Mouse (Mus musculus): ENCODE data around the gene Mrfap1. TPM values are rescaled to one million over a fixed set of nuclear protein-coding genes. Genes with fewer than 3 reads are reported as not detected.
A peak's percentile ranks its signal among the peaks of the same experiment; 100 is the strongest.

The Mrfap1 gene
- polyA plus RNA-seq, 1 experiment from 2014 or later = 481 TPM

GRCm38 (mm10) chr5:36829913-36830879 is 33.6 kb upstream of the Mrfap1 start, which contains the start of gene Man2b2:
Gene Man2b2, minus strand, starts transcription at chr5:36830653.
- WGBS = 2% methylated on average over 45 of the region's 46 CpGs
- no peak within 1 kb of the TSS for H3K27ac ChIP-seq (ENCODE audit: low read depth)
- peak; percentile 98 for DNase-seq (ENCODE audit: low spot score)

GRCm38 (mm10) chr5:36829098-36829497 is 32.5 kb upstream of the Mrfap1 start:
- Histone ChIP-seq H3K36me3 (ENCODE audit: control insufficient read depth, insufficient read depth, low read length) (no peaks in the 10 kb centered on the region), H3K27me3 (replicated peaks; ENCODE audit: control insufficient read depth, insufficient read depth, low read length) (no peaks in the 10 kb centered on the region), H3K9ac (ENCODE audit: low read length) (no peak overlapping the region), H3K9me3 (ENCODE audit: control insufficient read depth, low read length) (no peaks in the 10 kb centered on the region), H3K27ac (ENCODE audit: low read depth) (no peak overlapping the region), H3K4me2 (ENCODE audit: low read length) (no peak overlapping the region), H3K4me1 (replicated peaks; ENCODE audit: control insufficient read depth, insufficient read depth, low read length) (peaks cover 6% of the 10 kb centered on the region; the same call in 1 of the 2 replicates), H3K4me3 (ENCODE audit: low read depth, low read length) (no peak overlapping the region)
- WGBS = 73% methylated on average over 4 of the region's 4 CpGs
- ATAC-seq (replicated peaks; ENCODE audit: low FRiP score, low TSS enrichment, low read depth) (no peak), DNase-seq (ENCODE audit: low spot score) (no peak)

More at GRCm38 (mm10) chr5:36829913-36830879, 33.6 kb upstream of the Mrfap1 start, which contains the start of gene Man2b2:
- Histone ChIP-seq H3K27me3 (replicated peaks; ENCODE audit: control insufficient read depth, insufficient read depth, low read length) (no peaks in the 10 kb centered on the region), H3K4me3 (ENCODE audit: low read depth, low read length) (peak within 1 kb of the TSS; percentile 45), H3K4me2 (ENCODE audit: low read length) (peak within 1 kb of the TSS; percentile 76), H3K36me3 (ENCODE audit: control insufficient read depth, insufficient read depth, low read length) (no peaks in the 10 kb centered on the region), H3K9ac (ENCODE audit: low read length) (peak within 1 kb of the TSS; percentile 49), H3K9me3 (ENCODE audit: control insufficient read depth, low read length) (no peaks in the 10 kb centered on the region), H3K4me1 (replicated peaks; ENCODE audit: control insufficient read depth, insufficient read depth, low read length) (peaks cover 6% of the 10 kb centered on the region; the same call in 1 of the 2 replicates)
- ATAC-seq (replicated peaks; ENCODE audit: low FRiP score, low TSS enrichment, low read depth) = peak; percentile 83

- Histone ChIP-seq H3K36me3 (ENCODE audit: control insufficient read depth, insufficient read depth, low read length) (no peaks in the 10 kb centered on the region), H3K9me3 (ENCODE audit: control insufficient read depth, low read length) (no peaks in the 10 kb centered on the region), H3K27ac (ENCODE audit: low read depth) (no peak overlapping the region), H3K4me1 (replicated peaks; ENCODE audit: control insufficient read depth, insufficient read depth, low read length) (no peaks in the 10 kb centered on the region), H3K4me3 (ENCODE audit: low read depth, low read length) (no peak overlapping the region), H3K27me3 (replicated peaks; ENCODE audit: control insufficient read depth, insufficient read depth, low read length) (no peaks in the 10 kb centered on the region), H3K4me2 (ENCODE audit: low read length) (no peak overlapping the region), H3K9ac (ENCODE audit: low read length) (no peak overlapping the region)
- no peak for ATAC-seq (replicated peaks; ENCODE audit: low FRiP score, low TSS enrichment, low read depth)
- 89% methylated on average over 4 of the region's 4 CpGs for WGBS
- DNase-seq (ENCODE audit: low spot score) = no peak
Measured at GRCm38 (mm10) chr5:36822907-36823306, 26.3 kb upstream of the Mrfap1 start.

GRCm38 (mm10) chr5:36820142-36820541 is 23.6 kb upstream of the Mrfap1 start:
- 48% methylated on average over 6 of the region's 6 CpGs for WGBS
- no peaks in the 10 kb centered on the region for H3K27me3 ChIP-seq (replicated peaks; ENCODE audit: control insufficient read depth, insufficient read depth, low read length)

GRCm38 (mm10) chr5:36819742-36820141 is 23.2 kb upstream of the Mrfap1 start:
- H3K4me2 ChIP-seq (ENCODE audit: low read length) = no peak overlapping the region
- no peak for ATAC-seq (replicated peaks; ENCODE audit: low FRiP score, low TSS enrichment, low read depth)
- H3K36me3 ChIP-seq (ENCODE audit: control insufficient read depth, insufficient read depth, low read length) = no peaks in the 10 kb centered on the region
- no peak for DNase-seq (ENCODE audit: low spot score)
- 91% methylated on average over 5 of the region's 5 CpGs for WGBS
- no peaks in the 10 kb centered on the region for H3K27me3 ChIP-seq (replicated peaks; ENCODE audit: control insufficient read depth, insufficient read depth, low read length)
- H3K9ac ChIP-seq (ENCODE audit: low read length) = no peak overlapping the region
- no peaks in the 10 kb centered on the region for H3K4me1 ChIP-seq (replicated peaks; ENCODE audit: control insufficient read depth, insufficient read depth, low read length)
- no peak overlapping the region for H3K4me3 ChIP-seq (ENCODE audit: low read depth, low read length)
- no peak overlapping the region for H3K27ac ChIP-seq (ENCODE audit: low read depth)
- H3K9me3 ChIP-seq (ENCODE audit: control insufficient read depth, low read length) = no peaks in the 10 kb centered on the region

More at GRCm38 (mm10) chr5:36820142-36820541, 23.6 kb upstream of the Mrfap1 start:
- Histone ChIP-seq H3K4me1 (replicated peaks; ENCODE audit: control insufficient read depth, insufficient read depth, low read length) (no peaks in the 10 kb centered on the region), H3K9ac (ENCODE audit: low read length) (no peak overlapping the region), H3K4me3 (ENCODE audit: low read depth, low read length) (no peak overlapping the region), H3K4me2 (ENCODE audit: low read length) (no peak overlapping the region), H3K9me3 (ENCODE audit: control insufficient read depth, low read length) (no peaks in the 10 kb centered on the region), H3K36me3 (ENCODE audit: control insufficient read depth, insufficient read depth, low read length) (no peaks in the 10 kb centered on the region), H3K27ac (ENCODE audit: low read depth) (no peak overlapping the region)
- DNase-seq (ENCODE audit: low spot score) (peak; percentile 67), ATAC-seq (replicated peaks; ENCODE audit: low FRiP score, low TSS enrichment, low read depth) (no peak)

GRCm38 (mm10) chr5:36817738-36818137 is 21.2 kb upstream of the Mrfap1 start:
- Histone ChIP-seq H3K9ac (ENCODE audit: low read length) (no peak overlapping the region), H3K9me3 (ENCODE audit: control insufficient read depth, low read length) (no peaks in the 10 kb centered on the region), H3K4me3 (ENCODE audit: low read depth, low read length) (no peak overlapping the region), H3K27me3 (replicated peaks; ENCODE audit: control insufficient read depth, insufficient read depth, low read length) (no peaks in the 10 kb centered on the region), H3K27ac (ENCODE audit: low read depth) (no peak overlapping the region), H3K4me2 (ENCODE audit: low read length) (no peak overlapping the region), H3K4me1 (replicated peaks; ENCODE audit: control insufficient read depth, insufficient read depth, low read length) (no peaks in the 10 kb centered on the region), H3K36me3 (ENCODE audit: control insufficient read depth, insufficient read depth, low read length) (no peaks in the 10 kb centered on the region)
- no peak for ATAC-seq (replicated peaks; ENCODE audit: low FRiP score, low TSS enrichment, low read depth)
- DNase-seq (ENCODE audit: low spot score) = no peak
- WGBS = 64% methylated on average over 3 of the region's 3 CpGs

- no peak for DNase-seq (ENCODE audit: low spot score)
Measured at GRCm38 (mm10) chr5:36814554-36814953, 18.0 kb upstream of the Mrfap1 start.

GRCm38 (mm10) chr5:36811413-36811812 is 14.8 kb upstream of the Mrfap1 start:
- Histone ChIP-seq H3K4me3 (ENCODE audit: low read depth, low read length) (no peak overlapping the region), H3K9ac (ENCODE audit: low read length) (no peak overlapping the region), H3K27me3 (replicated peaks; ENCODE audit: control insufficient read depth, insufficient read depth, low read length) (no peaks in the 10 kb centered on the region), H3K36me3 (ENCODE audit: control insufficient read depth, insufficient read depth, low read length) (no peaks in the 10 kb centered on the region), H3K27ac (ENCODE audit: low read depth) (no peak overlapping the region), H3K4me2 (ENCODE audit: low read length) (no peak overlapping the region), H3K9me3 (ENCODE audit: control insufficient read depth, low read length) (no peaks in the 10 kb centered on the region), H3K4me1 (replicated peaks; ENCODE audit: control insufficient read depth, insufficient read depth, low read length) (no peaks in the 10 kb centered on the region)
- 29% methylated on average over 3 of the region's 3 CpGs for WGBS
- ATAC-seq (replicated peaks; ENCODE audit: low FRiP score, low TSS enrichment, low read depth) = no peak
- DNase-seq (ENCODE audit: low spot score) = peak; percentile 85

More at GRCm38 (mm10) chr5:36814554-36814953, 18.0 kb upstream of the Mrfap1 start:
- no peak for ATAC-seq (replicated peaks; ENCODE audit: low FRiP score, low TSS enrichment, low read depth)
- H3K9ac ChIP-seq (ENCODE audit: low read length) = no peak overlapping the region
- no peak overlapping the region for H3K4me2 ChIP-seq (ENCODE audit: low read length)
- H3K27ac ChIP-seq (ENCODE audit: low read depth) = no peak overlapping the region
- H3K4me1 ChIP-seq (replicated peaks; ENCODE audit: control insufficient read depth, insufficient read depth, low read length) = no peaks in the 10 kb centered on the region
- WGBS = 82% methylated on average over 6 of the region's 6 CpGs
- no peaks in the 10 kb centered on the region for H3K27me3 ChIP-seq (replicated peaks; ENCODE audit: control insufficient read depth, insufficient read depth, low read length)
- no peak overlapping the region for H3K4me3 ChIP-seq (ENCODE audit: low read depth, low read length)
- no peaks in the 10 kb centered on the region for H3K9me3 ChIP-seq (ENCODE audit: control insufficient read depth, low read length)
- H3K36me3 ChIP-seq (ENCODE audit: control insufficient read depth, insufficient read depth, low read length) = no peaks in the 10 kb centered on the region

Data from intestine, embryonic 14.5 days (tissue).